Mouse (Mus musculus) limb, embryonic 11.5 days (tissue): ENCODE data around the gene Tmem258. TPM values are rescaled to one million over a fixed set of nuclear protein-coding genes. Genes with fewer than 3 reads are reported as not detected.

Experiments used
- ATAC-seq: fragments of 200-750 bp; cut with Nextera tagmentation; 2 replicates; pipeline ENCODE4 v1.8.0; 2017; ENCODE audit warnings: low read depth; ENCODE audit not compliant: insufficient number of reproducible peaks, low FRiP score, low TSS enrichment
- DNase-seq: peaks from one replicate; pipeline ENCODE4 v3.0.0-alpha.2; 2015; ENCODE audit warnings: low spot score
- H3K27ac ChIP-seq: fragments of 300-500 bp; sonication (generic); replicated peaks from 2 replicates; pipeline ENCODE4 v1.5.1; 2014; ENCODE audit warnings: low read depth, mild to moderate bottlenecking, low read length
- H3K27me3 ChIP-seq: fragments of 300-500 bp; sonication (generic); 2 replicates; pipeline ENCODE4 v1.6.1; 2014; ENCODE audit warnings: mild to moderate bottlenecking, low read length, mixed read lengths; ENCODE audit not compliant: control insufficient read depth, insufficient read depth
- H3K36me3 ChIP-seq: fragments of 300-500 bp; sonication (generic); 2 replicates; pipeline ENCODE4 v1.6.1; 2014; ENCODE audit warnings: mild to moderate bottlenecking, low read length, moderate library complexity, mixed read lengths; ENCODE audit not compliant: control insufficient read depth, insufficient read depth
- H3K4me1 ChIP-seq: fragments of 300-500 bp; sonication (generic); 2 replicates; pipeline ENCODE4 v1.6.1; 2014; ENCODE audit warnings: low read length, mixed read lengths; ENCODE audit not compliant: control insufficient read depth, insufficient read depth
- H3K4me2 ChIP-seq: fragments of 300-500 bp; sonication (generic); 2 replicates; pipeline ENCODE4 v1.6.1; 2014; ENCODE audit warnings: low read depth, mild to moderate bottlenecking, moderate library complexity; ENCODE audit not compliant: severe bottlenecking
- H3K4me3 ChIP-seq: fragments of 300-500 bp; sonication (generic); 2 replicates; pipeline ENCODE4 v1.5.1; 2014; ENCODE audit warnings: low read depth, low read length
- H3K9ac ChIP-seq: fragments of 300-500 bp; sonication (generic); 2 replicates; pipeline ENCODE4 v1.6.1; 2014; ENCODE audit warnings: mild to moderate bottlenecking, low read length
- H3K9me3 ChIP-seq: fragments of 300-500 bp; sonication (generic); 2 replicates; pipeline ENCODE4 v1.6.1; 2016; ENCODE audit warnings: low read length; ENCODE audit not compliant: control insufficient read depth
- WGBS: fragments of 180-500 bp; shearing (Covaris S2); extraction: QIAGEN DNeasy Blood & Tissue Kit; methylation state at CpG from one replicate; pipeline ENCODE4 v1.1.7; 2014; 5-methylcytosine and 5-hydroxymethylcytosine counted together
- polyA plus RNA-seq: library from polyadenylated mRNA; unstranded; fragments of >200 nt; fragmentation: Nextera tagmentation; extraction: Ambion mirVana; gene quantifications from 2 replicates; pipeline ENCODE4 v1.2.1, GENCODE M21; 2014

Gene Tmem258
- polyA plus RNA-seq, 1 experiment from 2014 or later = 442 TPM

DNA sequence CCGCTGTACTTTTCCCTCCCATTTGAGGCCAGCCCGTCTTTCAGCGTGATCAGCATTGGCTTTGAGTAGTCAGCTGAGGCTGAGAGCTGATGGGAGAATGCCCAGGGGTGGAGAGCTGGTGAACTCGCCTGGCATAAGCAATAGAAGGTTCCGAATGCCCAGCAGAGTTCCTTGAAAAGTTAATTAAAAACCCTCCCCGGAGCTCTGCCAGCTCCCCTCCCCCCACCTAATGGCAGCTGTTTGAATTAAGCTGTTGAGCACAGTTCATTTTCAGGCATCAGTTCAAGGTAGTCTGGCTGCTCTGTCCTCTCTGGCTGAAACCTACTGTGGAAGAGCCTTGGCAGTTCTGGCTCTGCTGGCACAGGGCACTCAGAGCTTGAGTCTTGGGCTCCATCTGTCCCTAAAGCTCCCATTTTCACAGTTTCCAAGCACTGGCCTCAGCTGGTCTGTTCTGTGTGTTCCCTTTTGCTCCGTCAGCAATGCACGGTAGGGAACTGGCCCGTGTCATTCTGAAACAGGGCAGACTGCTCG is 15.5 kb upstream of the Tmem258 start:
- H3K4me1 ChIP-seq = peaks cover 12% of the 10 kb centered on the region
- H3K4me3 ChIP-seq = no peak overlapping the region
- no peak for ATAC-seq
- H3K36me3 ChIP-seq = peaks cover 48% of the 10 kb centered on the region
- H3K9ac ChIP-seq = no peak overlapping the region
- H3K27me3 ChIP-seq = no peaks in the 10 kb centered on the region
- no peak for DNase-seq
- no peak overlapping the region for H3K4me2 ChIP-seq
- WGBS = 59% methylated on average over 10 of the region's 10 CpGs
- H3K27ac ChIP-seq = no peak overlapping the region
- no peaks in the 10 kb centered on the region for H3K9me3 ChIP-seq

DNA sequence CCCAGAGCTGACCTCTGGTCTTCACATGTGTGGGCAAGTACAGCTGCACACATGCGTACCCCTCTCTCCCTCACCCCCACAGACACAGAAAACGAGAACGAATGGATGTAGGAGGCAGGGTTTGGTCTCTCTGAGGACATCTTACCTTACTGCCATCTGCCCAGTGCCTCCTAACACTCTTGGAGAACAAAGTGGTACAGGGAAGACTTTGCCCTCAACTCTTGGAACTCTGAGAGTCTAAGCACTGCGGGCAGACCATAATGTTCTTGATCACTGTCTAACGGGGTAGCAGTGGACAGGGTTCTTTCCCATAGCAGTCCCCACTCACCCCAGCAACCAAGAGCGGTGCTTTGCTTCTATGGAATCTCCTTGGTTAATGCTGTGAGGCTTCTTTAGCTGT is 14.8 kb upstream of the Tmem258 start:
- ATAC-seq = no peak
- no peak overlapping the region for H3K9ac ChIP-seq

DNA sequence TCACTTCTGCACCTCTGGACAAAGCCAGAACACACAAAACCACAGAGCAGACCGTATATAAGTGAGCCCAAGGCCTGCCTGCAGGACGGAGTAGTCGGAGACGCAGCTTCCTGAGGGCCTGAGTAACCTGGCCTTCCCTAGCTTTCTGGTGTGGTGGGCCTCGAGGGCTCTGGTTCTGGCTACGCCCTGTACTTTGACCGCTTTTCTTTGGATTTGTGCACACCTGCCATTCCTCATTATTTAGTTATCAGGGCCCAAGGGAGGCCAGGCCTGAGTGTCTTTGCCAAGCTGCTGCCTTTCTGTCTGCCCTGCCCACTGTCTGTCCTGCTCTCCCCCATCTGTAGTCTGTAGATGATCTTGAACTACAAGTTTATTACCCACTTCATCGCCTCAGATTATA is 13.9 kb upstream of the Tmem258 start:
- no peaks in the 10 kb centered on the region for H3K9me3 ChIP-seq
- H3K4me1 ChIP-seq = peaks cover 9% of the 10 kb centered on the region
- H3K27ac ChIP-seq = no peak overlapping the region
- DNase-seq (no peak), ATAC-seq (no peak)
- no peak overlapping the region for H3K9ac ChIP-seq
- no peaks in the 10 kb centered on the region for H3K27me3 ChIP-seq
- H3K4me2 ChIP-seq = no peak overlapping the region
- WGBS = 96% methylated on average over 8 of the region's 8 CpGs
- H3K4me3 ChIP-seq = no peak overlapping the region
- peaks cover 60% of the 10 kb centered on the region for H3K36me3 ChIP-seq

More for the DNA sequence above, 14.8 kb upstream of the Tmem258 start:
- DNase-seq = no peak
- 94% methylated on average over 6 of the region's 6 CpGs for WGBS
- no peaks in the 10 kb centered on the region for H3K27me3 ChIP-seq
- peaks cover 54% of the 10 kb centered on the region for H3K36me3 ChIP-seq
- no peak overlapping the region for H3K4me3 ChIP-seq
- no peaks in the 10 kb centered on the region for H3K9me3 ChIP-seq
- H3K27ac ChIP-seq = no peak overlapping the region
- H3K4me2 ChIP-seq = no peak overlapping the region
- peaks cover 12% of the 10 kb centered on the region for H3K4me1 ChIP-seq

DNA sequence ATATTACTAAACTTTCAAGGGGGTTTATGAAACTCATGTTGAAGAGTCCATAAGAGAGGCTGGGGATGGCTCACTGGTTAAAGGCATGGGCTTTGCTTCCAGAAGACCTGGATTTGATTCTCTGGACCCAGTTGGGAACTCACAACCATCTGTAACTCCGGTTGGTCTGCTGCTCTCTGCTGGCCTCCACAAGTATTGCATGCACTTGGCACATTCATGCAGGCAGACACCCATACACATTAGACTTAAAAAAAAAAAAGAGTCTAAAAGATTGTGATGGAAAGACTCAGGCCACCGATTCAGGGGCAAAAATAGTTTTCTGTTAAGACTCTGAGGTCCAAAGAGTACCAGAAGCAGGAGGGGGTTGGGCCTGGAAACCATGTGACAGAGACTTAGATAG is 13.0 kb upstream of the Tmem258 start:
- H3K4me2 ChIP-seq = no peak overlapping the region
- no peak overlapping the region for H3K4me3 ChIP-seq
- no peak overlapping the region for H3K27ac ChIP-seq
- DNase-seq (peak; percentile 85), ATAC-seq (no peak)
- no peak overlapping the region for H3K9ac ChIP-seq
- no peaks in the 10 kb centered on the region for H3K9me3 ChIP-seq
- H3K36me3 ChIP-seq = peaks cover 55% of the 10 kb centered on the region
- 51% methylated on average over 2 of the region's 2 CpGs for WGBS
- H3K4me1 ChIP-seq = peaks cover 9% of the 10 kb centered on the region
- no peaks in the 10 kb centered on the region for H3K27me3 ChIP-seq

DNA sequence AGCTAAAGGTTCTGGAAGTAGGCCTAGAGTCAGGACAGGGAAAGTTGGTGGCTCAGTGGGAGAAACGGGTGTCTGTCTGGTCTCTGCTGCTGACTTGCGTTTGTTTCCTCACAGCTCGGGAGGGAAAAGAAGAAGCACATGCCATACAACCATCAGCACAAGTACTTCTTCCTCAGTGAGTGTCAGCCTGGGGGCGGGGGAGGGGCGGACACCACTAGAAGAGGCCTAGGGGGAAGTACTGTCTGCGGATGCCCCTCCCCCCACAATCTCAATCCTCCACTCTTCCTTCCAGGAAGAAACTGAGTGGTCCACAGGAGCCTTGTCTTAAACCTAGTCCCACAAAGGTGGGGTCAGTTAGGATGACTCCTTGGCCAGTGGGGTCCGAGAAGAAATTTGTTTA is 12.5 kb upstream of the Tmem258 start:
- no peak overlapping the region for H3K4me2 ChIP-seq
- DNase-seq (no peak), ATAC-seq (no peak)
- no peak overlapping the region for H3K4me3 ChIP-seq
- no peak overlapping the region for H3K9ac ChIP-seq
- no peaks in the 10 kb centered on the region for H3K27me3 ChIP-seq
- no peaks in the 10 kb centered on the region for H3K9me3 ChIP-seq
- 81% methylated on average over 7 of the region's 7 CpGs for WGBS
- H3K27ac ChIP-seq = no peak overlapping the region
- peaks cover 57% of the 10 kb centered on the region for H3K36me3 ChIP-seq
- peaks cover 6% of the 10 kb centered on the region for H3K4me1 ChIP-seq

DNA sequence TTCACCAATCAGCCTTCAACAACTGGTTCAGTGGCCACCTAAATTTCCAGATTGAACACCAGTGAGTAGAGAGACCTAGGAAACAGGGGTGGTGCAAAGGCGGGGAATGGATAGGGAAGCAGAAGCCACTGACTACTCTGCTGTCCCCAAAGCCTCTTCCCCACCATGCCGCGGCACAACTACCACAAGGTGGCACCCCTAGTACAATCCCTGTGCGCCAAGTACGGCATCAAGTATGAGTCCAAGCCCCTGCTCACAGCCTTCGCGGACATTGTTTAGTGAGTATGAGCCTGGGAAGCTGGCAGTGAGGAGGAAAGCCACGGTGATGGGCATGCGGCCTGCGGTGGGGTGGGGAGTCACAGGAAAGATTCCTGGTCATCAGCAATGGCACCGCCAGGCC is 9.5 kb upstream of the Tmem258 start:
- Histone ChIP-seq H3K9me3 (no peaks in the 10 kb centered on the region), H3K4me2 (no peak overlapping the region), H3K4me1 (no peaks in the 10 kb centered on the region), H3K4me3 (no peak overlapping the region), H3K9ac (no peak overlapping the region), H3K27me3 (no peaks in the 10 kb centered on the region), H3K36me3 (peaks cover 43% of the 10 kb centered on the region), H3K27ac (no peak overlapping the region)
- DNase-seq (no peak), ATAC-seq (no peak)
- WGBS = 90% methylated on average over 11 of the region's 11 CpGs

DNA sequence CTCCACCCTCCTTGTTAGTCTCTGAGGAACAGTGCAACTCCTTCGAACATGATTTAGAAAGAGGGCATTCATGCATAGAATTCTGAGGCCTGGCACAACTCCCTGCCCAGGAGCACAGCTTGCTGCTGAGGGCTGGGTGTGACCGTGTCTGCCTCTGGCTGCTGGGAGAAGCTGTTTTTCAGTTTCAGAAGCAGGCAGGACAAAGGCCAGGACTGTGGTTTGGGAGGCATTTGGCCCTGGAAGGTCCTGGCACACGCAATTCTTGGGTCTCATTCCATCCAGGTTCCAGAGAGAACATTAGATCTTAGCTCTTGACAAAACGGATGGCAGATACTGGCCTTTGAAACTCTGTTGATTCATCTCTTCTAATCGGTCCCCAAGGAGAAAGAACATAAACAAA is 8.6 kb upstream of the Tmem258 start:
- WGBS = 88% methylated on average over 5 of the region's 5 CpGs
- Histone ChIP-seq H3K27ac (no peak overlapping the region), H3K27me3 (no peaks in the 10 kb centered on the region), H3K9ac (no peak overlapping the region), H3K4me1 (no peaks in the 10 kb centered on the region), H3K9me3 (no peaks in the 10 kb centered on the region), H3K36me3 (peaks cover 44% of the 10 kb centered on the region), H3K4me2 (no peak overlapping the region), H3K4me3 (no peak overlapping the region)
- ATAC-seq = no peak
- no peak for DNase-seq

DNA sequence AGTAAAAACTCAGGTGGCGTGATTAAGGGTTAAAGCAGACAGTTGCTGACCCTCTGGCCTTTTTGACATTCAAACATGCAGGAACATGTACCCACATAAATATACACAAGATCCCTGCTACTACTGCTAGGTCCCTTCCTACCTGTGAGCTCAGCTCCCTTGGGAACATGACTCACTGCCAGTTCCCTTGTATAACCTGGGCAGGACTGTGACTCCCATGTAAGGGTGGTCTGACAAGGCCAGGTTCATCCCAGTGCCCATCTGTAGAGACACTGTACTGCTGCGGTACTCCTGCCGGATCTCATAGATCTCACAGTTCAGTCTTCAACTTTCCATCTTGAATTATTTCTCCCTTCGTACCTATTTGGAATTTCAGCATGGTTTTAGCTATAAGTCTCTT is 6.7 kb upstream of the Tmem258 start:
- Histone ChIP-seq H3K27me3 (no peaks in the 10 kb centered on the region), H3K27ac (no peak overlapping the region), H3K9ac (no peak overlapping the region), H3K4me2 (no peak overlapping the region), H3K36me3 (peaks cover 45% of the 10 kb centered on the region), H3K4me1 (no peaks in the 10 kb centered on the region), H3K9me3 (no peaks in the 10 kb centered on the region), H3K4me3 (no peak overlapping the region)
- ATAC-seq = no peak
- no peak for DNase-seq
- WGBS = 86% methylated on average over 4 of the region's 4 CpGs

DNA sequence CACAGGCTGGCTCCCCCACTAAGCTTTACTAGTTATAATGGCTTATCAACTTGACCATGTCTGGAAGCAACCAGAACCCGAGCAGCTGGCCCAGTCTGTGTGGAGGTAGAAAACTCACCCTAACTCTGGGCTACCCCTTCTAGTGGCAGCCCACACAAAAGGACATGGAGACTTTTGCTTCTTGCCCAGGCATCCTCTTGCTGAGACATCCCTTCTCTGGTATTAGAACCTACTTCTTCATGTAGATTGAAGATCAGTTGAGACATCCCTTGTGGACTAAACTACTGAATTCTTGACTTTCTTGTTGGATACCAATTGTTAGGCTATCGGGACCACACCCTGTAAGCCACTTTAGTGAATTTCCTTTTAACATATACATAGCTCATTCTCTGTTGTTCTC is 5.5 kb upstream of the Tmem258 start:
- Histone ChIP-seq H3K4me1 (0 out of 2 replicates have a peak, but pooled peaks cover 5% of the 10 kb centered on the region), H3K9me3 (no peaks in the 10 kb centered on the region), H3K4me3 (no peak overlapping the region), H3K27me3 (no peaks in the 10 kb centered on the region), H3K27ac (no peak overlapping the region), H3K36me3 (peaks cover 40% of the 10 kb centered on the region), H3K4me2 (no peak overlapping the region), H3K9ac (no peak overlapping the region)
- ATAC-seq (no peak), DNase-seq (no peak)
- 76% methylated on average over 2 of the region's 2 CpGs for WGBS
